Mouse (Mus musculus) gastrocnemius, postnatal 10 days (tissue): ENCODE measurements around the gene Nfia. TPM values are rescaled to one million over a fixed set of nuclear protein-coding genes. Genes with fewer than 3 reads are reported as not detected.

Experiments used
- DNase-seq: peaks from one replicate; pipeline ENCODE4 v3.0.0; 2021; ENCODE audit warnings: mixed read lengths
- total RNA-seq, 2 experiments: library from RNA; stranded (reverse); gene quantifications; 2 replicates each; pipeline ENCODE4 v1.2.3; 2021

Nfia gene
- total RNA-seq, 2 experiments from 2014 or later: 111 to 124 TPM

- DNase-seq: no peak
These were observed 232.5 kb downstream of the Nfia start for GRCm38 (mm10) chr4:98004986-98005385.

GRCm38 (mm10) chr4:98008814-98009368 is 236.4 kb downstream of the Nfia start:
- DNase-seq: no peak

GRCm38 (mm10) chr4:98009966-98010365 is 237.4 kb downstream of the Nfia start:
- no peak for DNase-seq

- DNase-seq: no peak
These were observed 247.3 kb downstream of the Nfia start for GRCm38 (mm10) chr4:98019811-98020210.

- no peak for DNase-seq
These were observed 248.3 kb downstream of the Nfia start for GRCm38 (mm10) chr4:98020836-98021235.

- no peak for DNase-seq
These were observed 250.8 kb downstream of the Nfia start for GRCm38 (mm10) chr4:98023245-98023792.

GRCm38 (mm10) chr4:98027412-98027811 is 254.9 kb downstream of the Nfia start:
- no peak for DNase-seq

GRCm38 (mm10) chr4:98031871-98032270 is 259.3 kb downstream of the Nfia start:
- no peak for DNase-seq

GRCm38 (mm10) chr4:98032332-98032731 is 259.8 kb downstream of the Nfia start:
- DNase-seq: no peak

GRCm38 (mm10) chr4:98039095-98039494 is 266.6 kb downstream of the Nfia start:
- no peak for DNase-seq

- DNase-seq: no peak
These were observed 267.6 kb downstream of the Nfia start for GRCm38 (mm10) chr4:98040179-98040578.

GRCm38 (mm10) chr4:98044611-98045010 is 272.1 kb downstream of the Nfia start:
- DNase-seq: no peak

GRCm38 (mm10) chr4:98047369-98047768 is 274.8 kb downstream of the Nfia start:
- DNase-seq: no peak

GRCm38 (mm10) chr4:98049584-98049983 is 277.1 kb downstream of the Nfia start:
- DNase-seq: no peak

- DNase-seq: no peak
These were observed 277.6 kb downstream of the Nfia start for GRCm38 (mm10) chr4:98050003-98050620.

GRCm38 (mm10) chr4:98050781-98051180 is 278.2 kb downstream of the Nfia start:
- DNase-seq: no peak

- no peak for DNase-seq
These were observed 278.8 kb downstream of the Nfia start for GRCm38 (mm10) chr4:98051326-98051725.

GRCm38 (mm10) chr4:98055036-98055435 is 282.5 kb downstream of the Nfia start:
- DNase-seq: no peak

GRCm38 (mm10) chr4:98056396-98057020 is 284.0 kb downstream of the Nfia start:
- no peak for DNase-seq

- no peak for DNase-seq
These were observed 284.7 kb downstream of the Nfia start for GRCm38 (mm10) chr4:98057246-98057645.

- DNase-seq: peak; percentile 17
These were observed 285.2 kb downstream of the Nfia start for GRCm38 (mm10) chr4:98057721-98058120.

- no peak for DNase-seq
These were observed 285.6 kb downstream of the Nfia start for GRCm38 (mm10) chr4:98058182-98058581.

- DNase-seq: no peak
These were observed 288.1 kb downstream of the Nfia start for GRCm38 (mm10) chr4:98060601-98061000.

GRCm38 (mm10) chr4:98061086-98061485 is 288.6 kb downstream of the Nfia start:
- DNase-seq: no peak
